Mouse (Mus musculus): Measurements from ENCODE around the gene Anapc16. TPM values are rescaled to one million over a fixed set of nuclear protein-coding genes. Genes with fewer than 3 reads are reported as not detected.
A peak's percentile ranks its signal among the peaks of the same experiment; 100 is the strongest.

Anapc16 gene
- total and polyA plus RNA-seq, 3 experiments, result 53.7 to 61.5 TPM; not detected in 1

DNA sequence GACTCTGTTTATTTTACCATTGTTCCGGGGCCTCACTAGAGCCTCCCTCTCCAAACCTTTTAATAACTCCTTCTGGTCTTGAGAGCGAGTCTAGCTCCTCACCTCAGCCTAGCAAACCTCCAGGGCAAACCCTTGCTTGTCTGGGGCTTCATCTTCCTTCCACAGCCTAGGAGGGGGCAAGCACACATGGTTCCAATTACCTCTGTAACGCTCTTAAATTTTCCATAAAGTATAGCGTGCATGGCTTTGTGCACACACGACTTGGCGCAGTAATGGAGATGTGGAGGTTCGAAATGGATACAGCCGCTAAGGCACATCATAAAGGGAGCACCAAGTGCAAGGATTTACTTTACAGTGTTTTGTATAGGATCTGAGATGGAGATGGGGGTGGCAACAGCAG lies 37.1 kb downstream of the Anapc16 start:
- Histone ChIP-seq H3K36me3 (ENCODE audit: control insufficient read depth in 1 of 2, insufficient read depth in 2 of 2, low read length in 2 of 2) (peaks cover 0 to 4% of the 10 kb centered on the region in 2 experiments; a peak in 2 of 4 replicates), H3K9me3 (replicated peaks; ENCODE audit: insufficient read depth, low read length) (no peaks in the 10 kb centered on the region), H3K9ac (ENCODE audit: control insufficient read depth, low read depth, low read length, poor library complexity, severe bottlenecking) (no peak overlapping the region), H3K79me2 (ENCODE audit: control insufficient read depth, insufficient read depth, low read length, poor library complexity) (no peaks in the 10 kb centered on the region), H3K27me3 (ENCODE audit: control insufficient read depth in 1 of 2, insufficient read depth in 2 of 2, low read length in 2 of 2) (peaks cover 0 to 2% of the 10 kb centered on the region in 2 experiments; a peak in 1 of 4 replicates), H3K27ac (ENCODE audit: control insufficient read depth, low read depth, low read length) (no peak overlapping the region), H3K4me1 (ENCODE audit: control insufficient read depth in 1 of 2, insufficient read depth in 2 of 2, low read length in 2 of 2) (peaks cover 8 to 14% of the 10 kb centered on the region in 2 experiments), H3K4me3 (ENCODE audit: control insufficient read depth in 1 of 2, insufficient read depth in 1 of 2, low read depth in 2 of 2, low read length in 2 of 2) (no peak overlapping the region)
- DNase-seq (ENCODE audit: low read depth, low spot score), result no peak
- TF ChIP-seq ZMIZ1 (IDR thresholded peaks at IDR 0.05; ENCODE audit: low read depth, low read length) (no peak), TBP (IDR thresholded peaks at IDR 0.05; ENCODE audit: low read depth, low read length) (no peak), CHD2 (IDR thresholded peaks at IDR 0.05; ENCODE audit: low read length) (no peak), POLR2AphosphoS5 (IDR thresholded peaks at IDR 0.05; ENCODE audit: borderline replicate concordance, low read depth, low read length) (no peak), GABPA (IDR thresholded peaks at IDR 0.05; ENCODE audit: low read depth, low read length) (no peak), TAL1 (IDR thresholded peaks at IDR 0.05; ENCODE audit: low read length) (no peak)

DNA sequence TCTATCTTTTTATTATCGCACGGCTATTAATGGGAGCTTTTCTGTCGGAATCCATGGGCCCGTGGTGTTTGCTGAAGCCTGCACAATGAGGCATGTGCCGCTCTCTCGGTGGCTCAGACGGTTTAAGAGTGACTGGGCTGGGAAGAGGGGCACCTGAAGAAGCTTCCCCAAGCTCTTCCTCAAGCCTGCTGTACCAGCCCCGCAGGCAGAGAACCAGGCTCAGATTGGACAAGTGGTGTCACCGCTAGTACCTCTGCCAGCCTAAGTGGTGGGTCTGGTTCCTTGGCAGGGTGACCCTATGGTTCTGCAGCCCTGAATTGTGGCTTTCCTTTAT lies 37.6 kb downstream of the Anapc16 start:
- no peak for DNase-seq (ENCODE audit: low read depth, low spot score)
- Histone ChIP-seq H3K27me3 (ENCODE audit: control insufficient read depth in 1 of 2, insufficient read depth in 2 of 2, low read length in 2 of 2) (peaks cover 0 to 2% of the 10 kb centered on the region in 2 experiments; a peak in 1 of 4 replicates), H3K4me3 (ENCODE audit: control insufficient read depth in 1 of 2, insufficient read depth in 1 of 2, low read depth in 2 of 2, low read length in 2 of 2) (no peak overlapping the region), H3K79me2 (ENCODE audit: control insufficient read depth, insufficient read depth, low read length, poor library complexity) (no peaks in the 10 kb centered on the region), H3K36me3 (ENCODE audit: control insufficient read depth in 1 of 2, insufficient read depth in 2 of 2, low read length in 2 of 2) (no peaks in the 10 kb centered on the region; a peak in 2 of 4 replicates), H3K9me3 (replicated peaks; ENCODE audit: insufficient read depth, low read length) (no peaks in the 10 kb centered on the region), H3K27ac (ENCODE audit: control insufficient read depth, low read depth, low read length) (no peak overlapping the region), H3K4me1 (ENCODE audit: control insufficient read depth in 1 of 2, insufficient read depth in 2 of 2, low read length in 2 of 2) (peaks cover 6 to 10% of the 10 kb centered on the region in 2 experiments; a peak in 3 of 4 replicates), H3K9ac (ENCODE audit: control insufficient read depth, low read depth, low read length, poor library complexity, severe bottlenecking) (no peak overlapping the region)
- TF ChIP-seq MAFK (IDR thresholded peaks at IDR 0.05; ENCODE audit: borderline replicate concordance, low read depth, low read length) (no peak), TBP (IDR thresholded peaks at IDR 0.05; ENCODE audit: low read depth, low read length) (no peak), EP300 (IDR thresholded peaks at IDR 0.05; ENCODE audit: low read depth in 1 of 2, low read length in 2 of 2) (no peak), ZC3H11A (IDR thresholded peaks at IDR 0.05; ENCODE audit: low read depth, low read length) (no peak)

DNA sequence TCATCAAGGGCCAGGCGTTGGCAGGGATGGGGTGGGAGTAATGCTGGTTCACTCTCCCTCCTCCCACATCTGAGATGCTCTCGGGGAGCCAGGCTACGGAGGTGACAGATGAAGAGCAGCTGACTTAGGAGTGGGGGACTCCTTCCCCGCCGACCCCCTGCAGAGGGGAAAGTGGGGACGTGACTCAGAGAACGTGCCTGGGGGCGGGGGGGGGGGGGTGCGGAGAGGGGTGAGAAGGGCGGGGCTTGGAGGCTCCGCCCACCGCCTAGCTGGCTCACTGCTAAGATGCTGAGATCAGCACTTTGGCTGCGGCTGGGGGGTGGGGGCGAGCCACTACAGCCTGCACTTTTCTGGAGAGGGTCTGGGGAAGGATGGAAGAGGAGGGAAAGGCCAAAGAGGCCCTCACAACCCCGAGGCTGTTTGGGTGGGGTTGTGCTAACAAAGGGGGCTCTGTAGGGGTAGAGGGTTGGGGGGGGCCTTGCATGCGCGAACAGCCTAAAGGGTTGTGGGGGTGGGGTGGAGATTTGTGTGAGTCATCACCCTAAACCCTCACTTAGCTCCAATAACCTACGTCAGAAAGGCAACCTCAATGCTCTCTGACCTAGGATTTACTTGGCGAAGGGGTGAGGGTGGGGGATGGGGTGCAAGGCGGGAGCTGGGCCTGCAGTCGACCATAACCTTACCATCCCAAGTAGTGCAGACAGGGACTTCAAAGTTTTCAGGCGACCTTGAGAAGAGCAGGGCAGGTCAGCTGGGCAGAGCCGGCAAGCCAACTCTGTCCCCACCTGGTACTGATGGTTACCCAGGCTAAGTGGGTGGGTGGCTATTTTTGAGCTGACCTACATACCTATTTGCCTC lies 38.2 kb downstream of the Anapc16 start:
- Histone ChIP-seq H3K27me3 (ENCODE audit: control insufficient read depth in 1 of 2, insufficient read depth in 2 of 2, low read length in 2 of 2) (peaks cover 0 to 2% of the 10 kb centered on the region in 2 experiments; a peak in 1 of 4 replicates), H3K9ac (ENCODE audit: control insufficient read depth, low read depth, low read length, poor library complexity, severe bottlenecking) (no peak overlapping the region), H3K4me3 (ENCODE audit: control insufficient read depth in 1 of 2, insufficient read depth in 1 of 2, low read depth in 2 of 2, low read length in 2 of 2) (no peak overlapping the region), H3K4me1 (ENCODE audit: control insufficient read depth in 1 of 2, insufficient read depth in 2 of 2, low read length in 2 of 2) (peaks cover 6 to 7% of the 10 kb centered on the region in 2 experiments; a peak in 3 of 4 replicates), H3K27ac (ENCODE audit: control insufficient read depth, low read depth, low read length) (no peak overlapping the region), H3K9me3 (replicated peaks; ENCODE audit: insufficient read depth, low read length) (no peaks in the 10 kb centered on the region), H3K36me3 (ENCODE audit: control insufficient read depth in 1 of 2, insufficient read depth in 2 of 2, low read length in 2 of 2) (no peaks in the 10 kb centered on the region; a peak in 1 of 4 replicates), H3K79me2 (ENCODE audit: control insufficient read depth, insufficient read depth, low read length, poor library complexity) (no peaks in the 10 kb centered on the region)
- TF ChIP-seq CHD1 (IDR thresholded peaks at IDR 0.05; ENCODE audit: low read depth, low read length) (no peak), JUND (IDR thresholded peaks at IDR 0.05; ENCODE audit: low read depth, low read length) (no peak), ELF1 (IDR thresholded peaks at IDR 0.05; ENCODE audit: low read depth, low read length) (no peak), BHLHE40 (IDR thresholded peaks at IDR 0.05; ENCODE audit: borderline replicate concordance, low read depth, low read length) (peak; percentile 10; the same call in 1 of the 2 replicates), MYC (IDR thresholded peaks at IDR 0.05; ENCODE audit: low read depth, low read length) (no peak), TBP (IDR thresholded peaks at IDR 0.05; ENCODE audit: low read depth, low read length) (no peak), USF1 (IDR thresholded peaks at IDR 0.05; ENCODE audit: low read depth, low read length) (no peak), MAFK (IDR thresholded peaks at IDR 0.05; ENCODE audit: borderline replicate concordance, low read depth, low read length) (peak; percentile 89), ZNF384 (IDR thresholded peaks at IDR 0.05; ENCODE audit: low read depth, low read length) (no peak), SIN3A (IDR thresholded peaks at IDR 0.05; ENCODE audit: low read length) (no peak), USF2 (IDR thresholded peaks at IDR 0.05; ENCODE audit: borderline replicate concordance in 1 of 2, insufficient read depth in 1 of 2, low read depth in 1 of 2, low read length in 2 of 2) (no peak)
- peak; percentile 39 for DNase-seq (ENCODE audit: low read depth, low spot score)

All from MEL (cell line).